Mouse (Mus musculus) neural tube, embryonic 11.5 days (tissue): ENCODE measurements around the gene Smad9. TPM values are rescaled to one million over a fixed set of nuclear protein-coding genes. Genes with fewer than 3 reads are reported as not detected.

Experiments
- ATAC-seq: fragments of 200-750 bp; cut with Nextera tagmentation; 2 replicates; pipeline ENCODE4 v1.8.0; 2017; ENCODE audit warnings: moderate number of reproducible peaks, mild to moderate bottlenecking, moderate TSS enrichment, moderate library complexity; ENCODE audit not compliant: insufficient read depth, low FRiP score, low TSS enrichment
- DNase-seq: peaks from one replicate; pipeline ENCODE4 v3.0.0-alpha.2; 2015; ENCODE audit warnings: low spot score
- H3K27ac ChIP-seq: fragments of 300-500 bp; sonication (generic); 2 replicates; pipeline ENCODE4 v1.5.1; 2014; ENCODE audit warnings: low read depth, mild to moderate bottlenecking, low read length
- H3K27me3 ChIP-seq: fragments of 300-500 bp; sonication (generic); 2 replicates; pipeline ENCODE4 v1.6.1; 2014; ENCODE audit warnings: mild to moderate bottlenecking, low read length, mixed read lengths; ENCODE audit not compliant: control insufficient read depth, insufficient read depth
- H3K36me3 ChIP-seq: fragments of 300-500 bp; sonication (generic); 2 replicates; pipeline ENCODE4 v1.6.1; 2014; ENCODE audit warnings: mild to moderate bottlenecking, low read length, moderate library complexity, mixed read lengths; ENCODE audit not compliant: control insufficient read depth, insufficient read depth
- H3K4me1 ChIP-seq: fragments of 300-500 bp; sonication (generic); 2 replicates; pipeline ENCODE4 v1.6.1; 2014; ENCODE audit warnings: low read length, mixed read lengths; ENCODE audit not compliant: control insufficient read depth, insufficient read depth
- H3K4me2 ChIP-seq: fragments of 300-500 bp; sonication (generic); 2 replicates; pipeline ENCODE4 v1.6.1; 2014; ENCODE audit warnings: low read depth, mild to moderate bottlenecking, moderate library complexity
- H3K4me3 ChIP-seq: fragments of 300-500 bp; sonication (generic); 2 replicates; pipeline ENCODE4 v1.5.1; 2014; ENCODE audit warnings: low read depth, low read length
- H3K9ac ChIP-seq: fragments of 300-500 bp; sonication (generic); 2 replicates; pipeline ENCODE4 v1.6.1; 2014; ENCODE audit warnings: mild to moderate bottlenecking, low read length
- H3K9me3 ChIP-seq: fragments of 300-500 bp; sonication (generic); 2 replicates; pipeline ENCODE4 v1.6.1; 2016; ENCODE audit warnings: low read length; ENCODE audit not compliant: control insufficient read depth
- WGBS: fragments of 180-500 bp; shearing (Covaris S2); extraction: QIAGEN DNeasy Blood & Tissue Kit; methylation state at CpG from one replicate; pipeline ENCODE4 v1.1.7; 2014; 5-methylcytosine and 5-hydroxymethylcytosine counted together
- polyA plus RNA-seq: library from polyadenylated mRNA; unstranded; fragments of >200 nt; fragmentation: Nextera tagmentation; extraction: Ambion mirVana; gene quantifications from 2 replicates; pipeline ENCODE4 v1.2.1, GENCODE M21; 2014

Gene Smad9
- polyA plus RNA-seq, 1 experiment from 2014 or later, result 0.57 TPM

DNA sequence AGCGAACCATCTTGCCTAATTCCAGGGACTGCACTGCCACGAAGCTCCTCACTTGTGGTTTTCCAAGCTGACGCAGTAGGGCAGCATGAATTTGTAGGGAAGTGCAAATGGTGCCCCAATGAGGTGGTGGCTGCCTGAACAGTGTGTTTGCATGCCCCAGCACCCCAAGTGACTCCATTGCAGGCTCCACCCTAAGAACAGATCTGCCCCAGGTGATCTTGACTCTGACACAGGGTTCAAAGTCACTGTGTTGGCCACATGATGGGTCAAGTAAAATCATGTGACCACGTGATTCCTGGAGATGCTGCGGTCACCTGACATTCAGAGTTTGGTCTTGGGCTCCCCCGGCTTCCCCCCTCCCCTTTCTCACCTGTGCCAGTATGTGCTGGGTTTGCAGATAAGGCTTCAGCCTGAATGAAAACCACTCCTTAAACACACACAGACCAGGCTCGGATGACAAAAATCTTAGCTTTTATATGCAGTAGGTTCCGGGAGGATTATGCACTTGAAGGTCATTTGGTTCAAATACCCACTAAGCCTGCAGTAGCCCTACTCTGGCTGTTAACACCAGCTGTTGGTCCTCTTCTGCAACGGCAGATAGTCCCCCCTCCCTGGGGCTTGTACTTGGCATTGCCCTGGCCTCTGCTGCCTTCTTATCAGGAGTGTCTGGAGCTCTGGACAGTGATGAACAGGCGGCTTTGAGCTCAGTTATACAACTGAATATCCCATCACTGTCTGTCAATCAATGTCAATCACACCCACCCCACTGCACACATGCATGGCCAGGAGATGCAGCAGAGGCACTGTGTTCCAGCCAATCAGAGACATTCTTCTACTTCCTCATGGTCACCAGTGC is 36.7 kb downstream of the Smad9 start:
- H3K9ac ChIP-seq, result no peak overlapping the region
- no peaks in the 10 kb centered on the region for H3K27me3 ChIP-seq
- H3K36me3 ChIP-seq, result no peaks in the 10 kb centered on the region
- no peak overlapping the region for H3K27ac ChIP-seq
- no peak for ATAC-seq
- H3K4me2 ChIP-seq, result no peak overlapping the region
- no peaks in the 10 kb centered on the region for H3K9me3 ChIP-seq
- no peak overlapping the region for H3K4me3 ChIP-seq
- 76% methylated on average over 10 of the region's 10 CpGs for WGBS
- no peak for DNase-seq
- H3K4me1 ChIP-seq, result no peaks in the 10 kb centered on the region

DNA sequence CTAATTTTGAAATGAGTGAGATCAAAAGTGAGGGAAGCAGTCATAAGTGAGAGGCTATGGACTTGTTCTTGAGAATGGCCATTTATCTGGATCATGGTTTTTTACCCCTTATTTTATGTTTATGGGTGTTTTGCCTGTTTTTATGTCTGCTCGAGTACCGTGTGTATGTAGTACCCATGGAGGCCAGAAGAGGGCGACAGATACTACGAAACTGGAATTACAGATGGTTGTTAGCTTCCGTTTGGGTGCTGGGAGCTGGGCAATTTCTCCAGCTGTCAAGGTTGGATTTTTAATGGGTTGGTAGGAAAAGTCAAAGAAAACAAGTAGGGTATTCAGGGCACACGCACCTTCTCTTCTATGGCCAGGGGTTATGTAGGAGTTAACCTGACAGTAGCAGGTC is 38.4 kb downstream of the Smad9 start:
- Histone ChIP-seq H3K9ac (no peak overlapping the region), H3K4me2 (no peak overlapping the region), H3K36me3 (no peaks in the 10 kb centered on the region), H3K27me3 (no peaks in the 10 kb centered on the region), H3K4me3 (no peak overlapping the region), H3K9me3 (no peaks in the 10 kb centered on the region), H3K27ac (no peak overlapping the region), H3K4me1 (no peaks in the 10 kb centered on the region)
- ATAC-seq (no peak), DNase-seq (no peak)
- 85% methylated on average over 6 of the region's 6 CpGs for WGBS

DNA sequence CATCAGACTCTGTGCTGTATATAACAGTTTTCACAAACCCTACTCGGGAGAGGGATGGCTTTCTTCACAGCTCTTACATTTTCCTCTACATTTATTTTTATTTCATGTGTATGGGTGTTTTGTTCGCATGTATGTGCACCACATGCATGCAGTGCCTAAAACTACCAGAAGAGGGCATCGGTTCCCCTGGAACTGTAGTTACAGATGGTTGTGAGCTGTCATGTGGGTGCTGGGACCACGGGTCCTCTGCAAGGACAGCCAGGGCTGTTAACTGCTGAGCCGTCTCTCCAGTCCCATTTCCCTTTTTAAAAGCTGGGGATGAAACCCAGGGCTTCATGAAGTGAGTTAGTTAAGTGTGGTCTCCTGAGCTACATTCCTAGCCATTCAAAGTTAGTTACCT is 40.0 kb downstream of the Smad9 start:
- H3K9me3 ChIP-seq, result no peaks in the 10 kb centered on the region
- no peak overlapping the region for H3K4me2 ChIP-seq
- DNase-seq (no peak), ATAC-seq (no peak)
- no peak overlapping the region for H3K27ac ChIP-seq
- H3K9ac ChIP-seq, result no peak overlapping the region
- H3K4me1 ChIP-seq, result no peaks in the 10 kb centered on the region
- no peak overlapping the region for H3K4me3 ChIP-seq
- H3K36me3 ChIP-seq, result no peaks in the 10 kb centered on the region
- H3K27me3 ChIP-seq, result no peaks in the 10 kb centered on the region
- 90% methylated on average over 5 of the region's 5 CpGs for WGBS

DNA sequence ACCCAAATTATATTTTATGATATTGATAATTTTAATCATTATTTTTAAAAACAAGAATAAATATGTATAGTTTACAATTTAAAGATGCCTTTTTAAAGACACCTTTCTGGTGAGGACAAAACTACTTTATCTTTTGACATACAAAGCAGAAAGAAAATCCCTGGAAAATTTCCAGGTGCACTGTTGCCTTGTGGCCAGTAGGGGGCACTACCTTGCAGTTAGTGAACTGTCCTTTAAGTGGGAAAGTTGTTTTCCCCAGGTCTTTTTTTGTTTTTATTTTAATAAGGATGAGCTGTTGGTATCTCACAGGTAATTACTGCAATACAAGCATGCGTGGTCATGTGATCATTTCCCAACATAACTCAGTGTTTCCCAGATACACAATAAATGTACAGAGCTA is 40.4 kb downstream of the Smad9 start:
- Histone ChIP-seq H3K4me1 (no peaks in the 10 kb centered on the region), H3K9ac (no peak overlapping the region), H3K27me3 (no peaks in the 10 kb centered on the region), H3K9me3 (no peaks in the 10 kb centered on the region), H3K36me3 (no peaks in the 10 kb centered on the region), H3K4me2 (no peak overlapping the region), H3K27ac (no peak overlapping the region), H3K4me3 (no peak overlapping the region)
- DNase-seq (no peak), ATAC-seq (no peak)
- WGBS, result 96% methylated on average over 1 of the region's 1 CpGs

DNA sequence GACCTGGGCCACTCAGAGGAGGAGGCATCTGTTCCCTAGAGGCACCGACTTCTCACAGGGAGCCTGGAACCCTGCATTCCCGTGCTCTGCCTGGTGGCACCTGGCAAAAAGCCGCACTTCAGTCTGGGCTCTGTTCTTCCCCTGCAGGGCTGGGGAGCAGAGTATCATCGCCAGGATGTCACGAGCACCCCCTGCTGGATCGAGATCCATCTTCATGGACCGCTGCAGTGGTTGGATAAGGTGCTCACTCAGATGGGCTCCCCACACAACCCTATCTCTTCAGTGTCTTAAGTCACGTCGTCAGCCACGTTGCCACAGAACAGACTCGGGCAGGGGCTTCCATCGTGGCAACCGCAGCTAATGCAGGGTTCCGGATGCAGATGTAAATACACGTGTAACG is 41.8 kb downstream of the Smad9 start:
- ATAC-seq (no peak), DNase-seq (peak; percentile 62)
- Histone ChIP-seq H3K4me1 (no peaks in the 10 kb centered on the region), H3K4me3 (no peak overlapping the region), H3K27me3 (no peaks in the 10 kb centered on the region), H3K9ac (no peak overlapping the region), H3K4me2 (no peak overlapping the region), H3K36me3 (no peaks in the 10 kb centered on the region), H3K27ac (no peak overlapping the region), H3K9me3 (no peaks in the 10 kb centered on the region)
- WGBS, result 35% methylated on average over 16 of the region's 16 CpGs

DNA sequence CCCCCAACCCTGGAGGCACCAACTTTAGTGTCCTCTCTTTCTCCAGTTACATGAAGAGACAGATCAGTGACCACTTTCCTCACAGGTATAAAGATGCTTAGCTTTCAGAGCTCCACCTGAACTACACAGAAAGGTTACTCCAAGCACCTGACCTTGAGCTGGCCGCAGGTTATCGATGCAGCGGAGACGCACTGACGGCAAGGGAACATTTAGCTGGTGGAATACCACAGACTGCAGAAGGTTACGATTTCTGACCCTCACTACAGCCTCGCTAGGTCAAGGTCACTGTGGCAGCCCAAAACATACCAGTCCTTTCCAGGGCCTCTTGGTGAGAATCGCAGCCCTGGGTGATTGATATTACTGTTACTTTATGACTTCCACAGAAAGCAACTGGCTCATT is 48.3 kb downstream of the Smad9 start:
- Histone ChIP-seq H3K27ac (no peak overlapping the region), H3K9ac (no peak overlapping the region), H3K4me2 (no peak overlapping the region), H3K9me3 (no peaks in the 10 kb centered on the region), H3K27me3 (no peaks in the 10 kb centered on the region), H3K36me3 (peaks cover 2% of the 10 kb centered on the region; the same call in 1 of the 2 replicates), H3K4me1 (peaks cover 5% of the 10 kb centered on the region; the same call in 1 of the 2 replicates), H3K4me3 (no peak overlapping the region)
- ATAC-seq, result no peak
- WGBS, result 95% methylated on average over 8 of the region's 8 CpGs
- no peak for DNase-seq

DNA sequence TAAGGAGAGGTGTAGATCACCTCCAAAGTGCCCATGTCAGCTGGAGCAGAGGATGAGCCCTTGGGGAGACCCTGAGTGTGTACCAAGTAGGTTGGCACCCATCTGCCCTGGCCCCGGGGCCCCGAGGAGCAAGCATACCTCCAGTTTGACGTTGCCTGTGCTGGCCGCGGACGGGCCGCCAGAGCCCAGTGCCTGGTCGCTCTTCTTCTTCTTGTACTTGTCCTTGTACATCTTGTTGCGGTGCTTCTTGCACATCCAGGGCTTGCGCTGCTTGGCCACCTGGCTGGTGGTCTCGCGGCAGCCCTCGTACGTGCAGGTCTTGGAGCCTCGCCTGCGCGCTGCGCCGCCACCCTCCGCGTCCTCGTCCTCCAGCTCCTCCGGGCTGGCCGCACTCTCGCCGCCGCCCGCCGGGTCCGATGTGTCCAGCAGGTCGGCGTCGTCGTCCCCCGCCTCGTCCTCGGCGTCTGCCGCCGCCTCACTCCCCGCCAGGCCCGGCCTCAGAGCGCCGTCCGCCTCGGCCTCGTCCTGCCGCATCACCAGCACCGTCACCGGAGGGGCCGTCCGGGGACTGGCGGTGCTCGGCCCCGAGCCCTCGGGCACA is 51.8 kb downstream of the Smad9 start:
- WGBS, result under 1% methylated on average over 51 of the region's 56 CpGs
- Histone ChIP-seq H3K4me2 (peak overlapping the region; percentile 96), H3K36me3 (peaks cover 2% of the 10 kb centered on the region; the same call in 1 of the 2 replicates), H3K9ac (peak overlapping the region; percentile 97), H3K27me3 (no peaks in the 10 kb centered on the region), H3K4me1 (peaks cover 5% of the 10 kb centered on the region; the same call in 1 of the 2 replicates), H3K4me3 (peak overlapping the region; percentile 84), H3K27ac (peak overlapping the region; percentile 86), H3K9me3 (no peaks in the 10 kb centered on the region)
- ATAC-seq, result peak; percentile 82
- no peak for DNase-seq

DNA sequence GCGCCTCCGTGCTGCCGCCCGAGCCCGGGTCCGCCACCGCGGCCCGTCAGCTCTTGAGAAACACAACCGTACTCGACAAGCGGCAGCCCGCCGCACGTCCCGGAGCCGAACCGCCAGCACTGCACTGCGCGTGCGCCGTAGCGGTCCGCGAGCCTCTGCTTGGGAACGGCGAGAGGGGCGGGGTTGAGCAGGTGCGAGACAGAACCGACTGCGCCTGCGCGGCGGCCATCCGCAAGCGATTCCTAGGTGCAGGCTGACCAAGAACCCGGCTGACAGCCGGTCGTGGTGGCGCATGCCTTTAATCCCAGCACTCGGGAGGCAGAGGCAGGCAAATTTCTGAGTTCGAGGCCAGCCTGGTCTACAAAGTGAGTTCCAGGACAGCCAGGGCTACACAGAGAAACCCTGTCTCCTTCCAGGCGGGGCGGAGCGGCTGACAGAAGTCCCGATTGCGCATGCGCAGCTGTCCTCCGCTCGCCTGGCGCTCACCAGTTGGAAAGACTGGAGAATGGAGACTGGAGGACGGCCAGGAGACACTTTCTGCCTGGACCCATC is 52.4 kb downstream of the Smad9 start, which contains the start of gene Rfxap:
Gene Rfxap, minus strand, starts transcription at position 126 of the 552 bp plus-strand sequence.
- WGBS, result under 1% methylated on average over 51 of the region's 52 CpGs
- H3K4me3 ChIP-seq, result peak within 1 kb of the TSS; percentile 84
- peak within 1 kb of the TSS; percentile 86 for H3K27ac ChIP-seq
- H3K27me3 ChIP-seq, result no peaks in the 10 kb centered on the region
- peak within 1 kb of the TSS; percentile 96 for H3K4me2 ChIP-seq
- peaks cover 5% of the 10 kb centered on the region; the same call in 1 of the 2 replicates for H3K4me1 ChIP-seq
- peak; percentile 98 for DNase-seq
- peak; percentile 92 for ATAC-seq
- H3K9ac ChIP-seq, result peak within 1 kb of the TSS; percentile 97
- peaks cover 2% of the 10 kb centered on the region; the same call in 1 of the 2 replicates for H3K36me3 ChIP-seq
- H3K9me3 ChIP-seq, result no peaks in the 10 kb centered on the region
